Mouse (Mus musculus): Measurements from ENCODE around the gene Sh3pxd2b.

GRCm38 (mm10) chr11:32384135-32384801 is 36.6 kb downstream of the Sh3pxd2b start:
- TF ChIP-seq CTCF (IDR thresholded peaks at IDR 0.05; ENCODE audit: control insufficient read depth, insufficient read depth, insufficient replicate concordance, low read depth, low read length), result no peak
- TF ChIP-seq POLR2A (IDR thresholded peaks at IDR 0.05; ENCODE audit: control insufficient read depth, low read depth, low read length), result no peak
